Mouse (Mus musculus): ENCODE results near the gene Nfkbib.

Gene Nfkbib

DNA sequence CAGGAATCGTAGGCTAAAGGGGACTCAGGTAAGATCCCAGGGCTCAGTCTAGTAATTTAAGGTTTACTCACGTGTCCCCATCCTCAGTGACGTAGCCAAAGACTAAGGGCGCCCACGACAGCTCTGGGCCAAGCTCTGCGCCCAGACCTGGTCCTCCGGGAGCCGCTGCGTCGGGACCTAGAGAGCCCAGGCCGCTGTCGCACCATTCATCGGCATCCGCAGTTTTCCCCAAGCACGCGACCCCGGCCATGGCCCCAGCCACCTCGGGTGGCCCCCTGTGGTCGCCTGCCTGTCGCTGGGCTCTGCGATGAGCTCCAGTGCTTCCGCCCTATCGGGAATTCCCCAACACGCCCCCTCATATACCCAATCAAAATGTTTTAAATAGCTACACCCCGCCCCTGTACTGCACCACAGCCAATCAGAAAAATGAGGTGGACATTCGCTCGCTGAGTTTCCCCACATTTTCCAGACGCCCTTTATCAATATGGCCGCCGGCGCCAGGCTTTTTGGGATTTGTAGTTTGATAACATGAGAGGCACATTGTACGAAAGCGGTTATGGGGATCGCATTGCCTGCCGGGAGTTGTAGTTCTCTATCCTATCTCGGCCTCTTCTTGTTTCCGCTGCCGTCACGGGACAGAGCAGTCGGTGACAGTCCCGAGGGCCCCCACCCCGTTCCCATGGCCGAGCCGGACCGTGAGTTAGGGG lies 986 bp downstream of the Nfkbib start, which contains the start of gene Sirt2:
TSS of gene Sirt2 (plus strand) at position 563 of the 707 bp plus-strand sequence.
- DNase-seq: peak; percentile 98

GRCm38 (mm10) chr7:28765211-28765610 lies 2.1 kb downstream of the Nfkbib start:
- DNase-seq: no peak

DNA sequence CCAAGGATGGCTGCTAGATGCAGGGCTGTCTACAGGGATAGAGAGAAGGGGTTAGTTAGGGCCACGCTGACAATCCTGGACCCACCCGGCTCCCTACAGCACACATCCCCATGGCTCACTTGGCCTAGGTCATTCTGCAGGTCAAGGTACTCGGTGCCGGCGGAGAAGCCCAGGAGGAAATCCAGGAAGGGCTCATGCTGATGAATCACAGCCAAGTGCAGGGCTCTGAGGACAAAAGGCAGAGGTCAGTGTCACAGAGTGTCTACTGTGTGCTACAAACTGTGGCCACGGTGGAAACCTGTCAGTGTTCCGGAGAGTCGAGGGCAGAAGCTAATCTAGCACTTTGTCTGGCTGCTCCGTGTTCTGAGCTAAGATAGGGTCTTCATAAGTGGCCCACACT lies 5.4 kb downstream of the Nfkbib start:
- DNase-seq: no peak

GRCm38 (mm10) chr7:28758623-28759022 lies 8.7 kb downstream of the Nfkbib start:
- no peak for DNase-seq

GRCm38 (mm10) chr7:28756079-28756478 lies 11.2 kb downstream of the Nfkbib start, which contains the start of gene Ccer2:
Gene Ccer2 (plus strand): TSS chr7:28756174.
- DNase-seq: no peak

- peak; percentile 6 for DNase-seq
Measured at GRCm38 (mm10) chr7:28749935-28750334, 17.4 kb downstream of the Nfkbib start.

DNA sequence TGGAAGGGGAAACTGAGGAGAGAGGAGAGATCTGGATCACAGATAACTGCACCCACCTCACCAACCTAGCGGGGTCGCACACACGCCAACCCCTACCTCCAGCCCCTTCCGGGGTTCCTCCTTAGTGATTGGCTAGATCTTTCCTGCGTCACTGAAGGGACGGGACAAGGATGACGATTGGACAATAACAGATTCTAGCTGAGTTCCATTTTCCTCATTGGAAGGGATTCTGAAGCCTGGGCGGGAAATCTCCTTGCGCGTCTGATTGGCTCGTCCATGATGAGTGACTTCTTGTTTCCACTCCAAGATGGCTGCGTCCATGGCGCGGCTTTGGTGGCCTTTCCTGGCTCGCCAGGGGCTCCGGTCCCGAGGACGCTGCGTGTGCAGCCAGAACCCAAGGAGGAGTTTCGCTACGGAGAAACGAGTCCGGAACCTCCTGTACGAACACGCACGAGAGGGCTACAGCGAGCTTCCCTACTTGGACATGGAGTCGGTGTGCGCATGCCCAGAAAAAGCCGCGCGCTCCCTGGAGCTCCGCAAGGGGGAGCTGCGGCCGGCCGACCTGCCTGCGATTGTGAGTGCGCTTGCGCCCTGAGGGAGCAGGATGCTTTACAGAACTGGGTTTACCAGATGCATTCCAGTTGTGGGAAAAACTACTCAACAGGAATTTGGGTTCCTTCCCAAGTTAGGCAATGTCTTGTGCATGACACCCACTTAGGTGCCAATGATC lies 25.4 kb downstream of the Nfkbib start, which contains the start of the genes Mrps12 and Sars2:
TSS of gene Mrps12 (minus strand) at position 112 of the 730 bp plus-strand sequence.
TSS of gene Sars2 (plus strand) at position 284 of the 730 bp plus-strand sequence.
- peak; percentile 96 for DNase-seq

- no peak for DNase-seq
Measured at GRCm38 (mm10) chr7:28741368-28741708, 26.0 kb downstream of the Nfkbib start.

DNA sequence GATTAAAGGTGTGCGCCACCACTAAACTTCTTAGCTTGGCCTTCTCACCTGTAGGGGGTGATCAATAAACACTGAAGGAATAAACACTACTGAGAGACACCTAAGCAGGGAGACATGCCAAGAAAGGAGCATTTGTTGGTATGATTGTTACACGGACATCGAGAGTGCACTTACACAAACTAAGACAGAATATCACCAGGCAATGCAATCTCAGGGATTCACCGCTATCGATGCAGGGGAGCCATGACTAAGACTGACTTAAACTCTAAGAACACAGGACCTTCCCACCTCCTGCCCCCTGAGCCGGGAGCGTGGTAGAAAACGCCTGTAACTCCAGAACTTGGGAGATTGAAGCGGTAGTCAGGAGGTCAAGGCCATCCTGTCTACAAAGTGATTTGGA lies 26.4 kb downstream of the Nfkbib start:
- DNase-seq: no peak

DNA sequence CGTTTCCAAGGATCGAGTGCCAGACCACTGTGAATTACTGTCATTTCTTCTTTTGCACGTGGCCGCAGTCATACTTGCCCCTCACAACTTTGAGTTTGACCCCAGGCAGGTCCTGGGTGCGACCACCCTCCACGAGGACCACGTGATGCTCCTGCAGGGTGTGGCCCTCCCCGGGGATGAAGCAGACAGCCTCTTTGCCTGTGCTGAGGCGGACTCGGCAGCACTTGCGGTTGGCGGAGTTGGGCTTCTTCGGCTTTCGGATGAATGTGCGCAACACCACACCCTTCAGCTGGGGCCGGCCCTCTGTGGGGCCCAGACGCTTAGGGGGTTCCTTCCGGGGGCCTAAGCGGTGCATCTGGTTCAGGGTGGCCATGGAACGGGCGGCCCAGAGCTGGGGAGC lies 27.5 kb downstream of the Nfkbib start:
- peak; percentile 57 for DNase-seq

GRCm38 (mm10) chr7:28735701-28736100 lies 31.6 kb downstream of the Nfkbib start:
- DNase-seq: no peak

- DNase-seq: no peak
Measured at GRCm38 (mm10) chr7:28733211-28733610, 34.1 kb downstream of the Nfkbib start.

DNA sequence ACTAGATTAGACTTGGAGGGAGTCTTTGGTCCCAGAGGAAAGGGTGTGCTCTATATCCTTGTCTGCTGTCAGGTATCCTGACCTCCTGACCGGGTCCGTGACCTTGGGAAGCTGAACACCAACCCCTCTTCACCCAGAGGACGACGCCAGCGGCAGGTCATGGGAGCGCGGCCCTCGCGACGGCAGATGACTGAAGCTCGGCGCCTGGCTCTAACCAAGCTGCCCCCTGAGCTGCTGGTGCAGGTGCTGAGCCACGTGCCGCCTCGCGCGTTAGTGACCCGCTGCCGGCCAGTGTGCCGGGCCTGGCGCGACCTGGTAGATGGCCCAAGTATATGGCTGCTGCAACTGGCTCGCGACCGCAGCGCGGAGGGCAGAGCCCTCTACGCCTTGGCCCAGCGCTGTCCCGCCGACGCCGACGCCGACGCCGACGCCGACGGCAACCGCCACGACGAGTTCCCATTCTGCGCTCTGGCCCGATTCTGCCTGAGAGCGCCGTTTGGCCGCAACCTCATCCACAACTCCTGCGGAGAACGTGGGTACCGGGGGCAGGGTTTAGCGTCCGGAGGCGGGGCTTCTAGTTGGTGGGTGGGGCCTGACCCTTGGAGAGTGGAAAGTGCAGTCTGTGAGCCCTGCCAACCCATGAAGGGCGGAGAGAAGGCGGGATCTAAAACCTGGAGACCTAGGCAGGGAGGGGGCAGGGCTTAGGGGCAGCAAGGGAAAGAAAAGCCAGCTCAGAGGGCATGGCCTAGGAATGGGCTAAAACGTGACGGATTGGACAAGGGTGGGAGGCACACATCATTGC lies 34.8 kb downstream of the Nfkbib start:
- DNase-seq: peak; percentile 78

GRCm38 (mm10) chr7:28727649-28728340 lies 39.5 kb downstream of the Nfkbib start:
- DNase-seq: no peak

DNA sequence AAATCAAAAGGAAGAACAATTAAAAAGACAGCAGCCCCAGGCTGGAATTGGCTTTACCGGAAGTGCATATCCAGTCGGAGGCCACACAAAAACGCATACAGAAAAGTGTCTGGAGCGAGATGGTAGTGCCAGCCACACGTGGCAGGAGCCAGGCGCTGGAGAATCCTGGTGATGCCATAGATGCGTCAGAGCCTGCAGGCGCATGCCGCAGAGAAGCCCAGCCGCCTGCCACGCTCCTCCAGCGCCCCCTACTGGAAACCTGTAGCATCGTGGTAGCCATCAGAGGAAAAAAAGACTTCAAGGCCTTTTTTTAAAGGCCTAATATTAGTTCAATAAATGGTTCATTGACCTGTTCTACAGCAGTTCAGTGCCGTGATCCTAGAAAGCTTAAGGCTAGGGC lies 40.7 kb downstream of the Nfkbib start:
- DNase-seq: peak; percentile 80

DNA sequence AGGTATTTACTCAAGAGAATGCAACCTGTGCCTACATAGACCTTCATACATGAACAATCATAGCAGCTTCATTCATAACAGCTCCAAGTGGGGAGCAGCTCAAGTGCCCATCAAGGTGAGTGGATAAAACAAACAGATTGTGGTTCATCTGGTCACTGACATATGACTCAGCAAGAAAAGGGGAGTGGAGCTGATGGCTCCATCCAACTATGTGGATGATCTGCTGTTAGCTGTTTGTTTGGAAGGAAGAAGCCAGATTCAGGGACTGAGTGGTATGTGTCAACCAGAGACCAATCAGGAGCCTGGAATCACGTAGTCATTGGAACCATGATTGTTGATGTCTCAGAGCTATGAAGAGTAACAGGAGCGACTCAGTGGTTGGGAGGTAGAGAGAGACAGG lies 42.7 kb downstream of the Nfkbib start:
- no peak for DNase-seq

DNA sequence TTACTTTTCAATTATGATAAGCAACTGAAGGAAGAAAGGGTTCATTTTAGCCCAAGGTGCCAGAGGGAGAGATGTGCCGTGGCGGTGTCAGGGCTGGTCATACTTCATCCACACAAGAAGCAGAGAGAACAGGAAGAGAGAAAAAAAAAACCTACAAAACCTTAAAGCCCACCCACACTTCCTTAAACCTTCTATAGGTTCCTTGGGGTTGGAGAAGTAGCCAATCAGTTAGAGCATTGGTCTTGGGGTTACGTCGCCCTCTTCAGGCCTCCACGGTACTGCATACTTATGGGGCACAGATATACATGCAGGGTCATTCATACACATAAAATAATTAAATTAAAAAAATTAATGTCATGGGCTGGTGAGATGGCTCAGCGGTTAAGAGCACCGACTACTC lies 45.2 kb downstream of the Nfkbib start:
- DNase-seq: no peak

DNA sequence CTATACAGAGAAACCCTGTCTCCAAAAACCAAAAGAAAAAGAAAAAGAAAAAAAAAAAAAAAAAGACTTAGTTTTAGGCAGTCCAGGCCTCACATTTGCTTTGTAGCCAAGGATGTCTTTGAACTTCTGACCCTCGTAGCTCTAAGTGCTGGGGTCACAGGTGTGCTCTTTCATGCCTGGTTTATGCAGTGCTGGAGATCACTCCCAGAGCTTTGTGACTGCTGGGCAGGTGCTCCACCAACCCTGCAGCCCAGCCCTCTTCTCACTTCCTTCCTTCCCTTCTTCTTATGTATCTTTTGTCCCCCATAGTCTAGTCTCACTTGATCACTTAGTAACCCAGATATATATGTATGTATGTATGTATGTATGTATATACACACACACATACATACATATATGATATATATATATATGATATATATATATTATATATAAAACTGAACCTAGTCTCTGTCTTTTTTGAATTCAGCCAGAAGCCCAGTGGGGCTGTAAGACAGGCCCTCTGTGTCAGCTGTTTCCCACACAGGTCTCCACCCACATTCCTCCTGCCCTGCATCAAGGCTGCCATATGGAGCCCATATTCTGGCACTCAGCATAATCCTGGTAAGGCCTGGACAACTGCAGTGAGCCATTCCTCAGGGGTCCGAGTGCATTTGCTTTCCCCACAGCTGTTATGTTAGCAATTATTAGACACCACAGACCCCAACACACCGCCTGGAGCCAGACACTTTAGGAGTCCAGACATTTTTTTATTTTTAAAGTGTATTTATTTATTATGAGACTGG lies 46.4 kb downstream of the Nfkbib start:
- DNase-seq: no peak

DNA sequence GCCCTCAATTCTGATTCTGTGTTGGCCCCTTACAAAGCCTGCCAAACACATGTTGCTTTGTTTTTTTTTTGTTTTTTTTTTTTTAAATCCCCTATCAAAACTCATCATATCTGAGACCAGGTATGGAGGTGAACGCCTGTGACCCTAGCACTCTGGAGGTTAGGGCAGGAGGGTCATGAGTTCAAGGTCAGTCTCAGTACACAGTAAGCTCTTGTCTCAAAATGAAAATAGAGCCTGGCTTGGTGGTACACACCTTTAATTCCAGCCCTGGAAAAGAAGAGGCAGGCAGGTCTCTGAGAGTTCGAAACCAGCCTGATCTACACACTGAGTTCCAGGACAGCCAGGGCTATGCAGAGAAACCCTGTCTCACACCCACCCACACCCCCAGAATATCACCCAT lies 47.7 kb downstream of the Nfkbib start:
- no peak for DNase-seq

- DNase-seq: no peak
Measured at GRCm38 (mm10) chr7:28719159-28719558, 48.2 kb downstream of the Nfkbib start.

- DNase-seq: no peak
Measured at GRCm38 (mm10) chr7:28717726-28718125, 49.6 kb downstream of the Nfkbib start.

All from cerebellum, adult 11-12 months (tissue).